Mouse (Mus musculus): ENCODE data around the gene Tbc1d9b. TPM values are rescaled to one million over a fixed set of nuclear protein-coding genes. Genes with fewer than 3 reads are reported as not detected.
"Not testable (repeated sequence)": the region's sequence is repeated elsewhere in the genome, so short reads cannot be mapped to it uniquely, and the experiment has no call there.

The Tbc1d9b gene
- total RNA-seq, 2 experiments from 2014 or later = 40.2 to 45.6 TPM

- DNase-seq = no peak
Observed at GRCm38 (mm10) chr11:50138206-50138822, 7.1 kb downstream of the Tbc1d9b start.

- no peak for DNase-seq
Observed at GRCm38 (mm10) chr11:50139571-50139970, 8.4 kb downstream of the Tbc1d9b start.

GRCm38 (mm10) chr11:50145529-50145928, 14.3 kb downstream of the Tbc1d9b start:
- DNase-seq = no peak

- DNase-seq = no peak
Observed at GRCm38 (mm10) chr11:50146121-50146520, 14.9 kb downstream of the Tbc1d9b start.

GRCm38 (mm10) chr11:50147267-50147957, 16.2 kb downstream of the Tbc1d9b start:
- DNase-seq = peak; percentile 61 to 81

- no peak for DNase-seq
Observed at GRCm38 (mm10) chr11:50147958-50148476, 16.8 kb downstream of the Tbc1d9b start.

GRCm38 (mm10) chr11:50149200-50149599, 18.0 kb downstream of the Tbc1d9b start:
- peak; percentile 58 to 81 for DNase-seq

- no peak for DNase-seq
Observed at GRCm38 (mm10) chr11:50149603-50150150, 18.5 kb downstream of the Tbc1d9b start.

- DNase-seq = no peak
Observed at GRCm38 (mm10) chr11:50151374-50151773, 20.2 kb downstream of the Tbc1d9b start.

- DNase-seq = no peak
Observed at GRCm38 (mm10) chr11:50154166-50154565, 23.0 kb downstream of the Tbc1d9b start.

GRCm38 (mm10) chr11:50154777-50155520, 23.8 kb downstream of the Tbc1d9b start:
- no peak for DNase-seq

- DNase-seq = no peak
Observed at GRCm38 (mm10) chr11:50155785-50156184, 24.6 kb downstream of the Tbc1d9b start.

- DNase-seq = no peak
Observed at GRCm38 (mm10) chr11:50156725-50157258, 25.6 kb downstream of the Tbc1d9b start.

GRCm38 (mm10) chr11:50158346-50158745, 27.1 kb downstream of the Tbc1d9b start:
- DNase-seq = no peak

GRCm38 (mm10) chr11:50159347-50159746, 28.2 kb downstream of the Tbc1d9b start:
- DNase-seq = no peak

GRCm38 (mm10) chr11:50161578-50162304, 30.5 kb downstream of the Tbc1d9b start:
- DNase-seq = peak; percentile 54 to 74

- peak in 1 of 2 experiments; percentile 53 for DNase-seq
Observed at GRCm38 (mm10) chr11:50162338-50163050, 31.3 kb downstream of the Tbc1d9b start.

- no peak for DNase-seq
Observed at GRCm38 (mm10) chr11:50168352-50168751, 37.2 kb downstream of the Tbc1d9b start.

GRCm38 (mm10) chr11:50174111-50174729, 43.0 kb downstream of the Tbc1d9b start, which contains the start of gene Mrnip:
Gene Mrnip (plus strand): TSS chr11:50174444.
- DNase-seq = not testable (repeated sequence)

- peak; percentile 99 for DNase-seq
Observed at GRCm38 (mm10) chr11:50174730-50175187, 43.6 kb downstream of the Tbc1d9b start.

Measured in heart, adult 18-20 months (tissue).